Mouse (Mus musculus): ENCODE data around the gene Cd2bp2. TPM values are rescaled to one million over a fixed set of nuclear protein-coding genes. Genes with fewer than 3 reads are reported as not detected.

The Cd2bp2 gene
- polyA plus RNA-seq, 1 experiment: 68.8 TPM

DNA sequence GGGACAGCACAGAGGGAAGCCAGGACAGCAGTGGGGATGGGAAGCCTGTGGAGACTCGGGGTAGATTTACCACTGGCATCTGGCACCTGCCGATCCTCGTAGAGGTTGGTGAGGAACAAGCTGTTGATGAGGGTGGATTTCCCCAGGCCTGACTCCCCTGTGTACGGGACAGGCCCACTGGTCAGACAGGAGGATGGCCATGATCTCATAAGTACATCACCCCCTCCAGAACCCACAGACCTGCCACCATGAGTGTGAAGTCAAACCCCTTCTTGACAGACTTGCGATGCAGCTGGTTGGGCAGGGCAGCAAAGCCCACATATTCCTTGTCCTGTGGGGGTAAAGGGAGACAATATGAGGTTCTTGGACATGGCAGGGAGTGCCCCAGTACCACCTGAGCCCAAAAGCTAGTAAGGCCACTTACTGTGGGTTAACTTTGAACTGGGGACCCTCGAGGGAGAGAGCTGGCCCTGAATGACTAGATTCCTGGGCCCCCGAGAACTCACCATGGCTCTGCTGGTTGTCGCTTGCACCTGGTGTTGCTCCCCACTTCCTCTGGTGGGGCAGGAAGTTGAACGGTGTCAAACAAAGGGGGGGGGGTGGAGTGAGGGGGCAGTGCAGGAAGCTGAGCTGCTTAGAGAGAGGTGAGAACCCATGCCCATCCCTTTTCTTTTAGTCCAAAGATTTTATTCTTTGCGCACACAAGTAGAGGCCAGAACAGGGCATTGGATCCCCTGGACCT lies 22.2 kb upstream of the Cd2bp2 start:
- no peak for DNase-seq (ENCODE audit: low spot score)

DNA sequence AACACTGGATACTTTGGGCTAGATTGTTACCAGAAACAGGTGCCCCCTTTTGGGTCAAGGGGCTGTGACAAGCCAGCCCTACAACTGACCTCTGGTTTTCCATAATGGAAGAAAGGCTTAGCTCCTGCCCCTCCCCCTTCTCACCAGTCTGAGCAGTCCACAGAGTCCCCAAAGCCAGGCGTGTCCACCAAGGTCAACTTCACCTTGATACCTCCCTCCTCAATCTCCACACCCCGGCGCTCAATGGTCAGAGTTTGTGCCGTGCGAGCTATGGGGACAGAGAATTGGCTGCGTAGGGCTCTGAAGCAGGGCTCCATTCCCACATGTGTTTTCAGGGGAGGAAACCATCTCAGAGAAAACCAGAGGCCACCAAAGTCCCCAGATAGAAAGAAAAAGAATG lies 21.6 kb upstream of the Cd2bp2 start:
- DNase-seq (ENCODE audit: low spot score): no peak

DNA sequence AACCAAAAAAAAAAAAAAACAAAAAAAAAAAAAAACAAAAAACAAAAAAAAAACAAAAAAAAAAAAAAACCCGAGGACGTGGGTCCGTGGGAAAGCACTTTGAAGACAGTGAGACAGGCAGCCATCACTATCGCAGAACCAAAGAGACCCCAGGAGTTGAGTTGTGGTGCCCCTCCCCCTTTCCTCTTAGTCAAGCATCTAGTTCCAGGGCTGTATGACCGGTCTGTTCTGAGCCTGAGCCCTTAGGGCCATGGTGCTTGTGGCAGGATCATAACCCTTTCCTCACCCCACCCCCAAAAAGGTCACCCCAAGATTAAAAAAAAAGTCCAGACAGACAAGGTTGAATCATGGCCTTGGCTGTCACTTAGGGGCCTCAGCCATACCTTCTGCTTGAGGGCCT lies 20.5 kb upstream of the Cd2bp2 start:
- no peak for DNase-seq (ENCODE audit: low spot score)

DNA sequence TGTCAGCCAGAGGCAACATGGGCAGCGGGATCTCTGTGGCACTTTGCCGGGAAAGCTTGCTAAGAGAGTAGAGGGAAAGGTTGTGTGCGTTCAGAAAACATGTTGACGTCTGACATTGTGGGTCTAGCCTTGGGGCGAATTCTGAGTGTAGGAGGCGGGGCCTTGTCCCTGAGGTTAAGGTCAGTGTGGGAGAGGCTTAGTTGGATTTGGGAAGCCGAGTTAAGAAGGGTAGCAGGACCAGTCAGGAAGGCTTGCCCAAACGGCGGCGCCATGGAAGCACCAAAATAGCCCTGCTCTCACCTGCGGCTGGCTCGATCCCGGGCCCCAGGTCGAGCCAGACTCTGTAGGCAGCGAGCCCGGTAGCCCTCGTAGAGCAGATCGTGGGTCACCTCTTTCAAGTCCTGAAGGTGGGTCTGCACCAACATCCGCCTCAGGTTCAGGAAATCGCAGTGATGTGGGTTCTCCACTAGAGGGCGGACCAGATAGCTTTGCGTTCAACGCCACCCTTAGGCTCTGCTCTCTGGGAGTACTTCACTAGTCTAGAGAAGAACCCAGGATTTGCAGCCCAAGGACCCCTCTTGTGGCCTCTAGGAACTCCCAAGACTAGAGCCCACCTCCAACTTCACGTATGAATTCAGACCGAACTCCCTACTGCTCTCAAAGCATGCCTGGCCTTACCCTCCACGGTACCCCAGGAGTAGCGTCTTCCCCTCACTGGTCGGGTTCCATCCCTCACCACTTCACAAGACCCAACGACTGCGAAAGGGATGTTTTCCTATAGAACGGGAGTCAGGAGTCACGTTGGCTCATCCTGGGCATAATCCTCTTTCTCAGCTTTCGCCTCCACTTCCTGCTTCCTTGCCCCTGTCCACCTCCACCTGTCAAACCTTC lies 19.4 kb upstream of the Cd2bp2 start:
- no peak for DNase-seq (ENCODE audit: low spot score)

DNA sequence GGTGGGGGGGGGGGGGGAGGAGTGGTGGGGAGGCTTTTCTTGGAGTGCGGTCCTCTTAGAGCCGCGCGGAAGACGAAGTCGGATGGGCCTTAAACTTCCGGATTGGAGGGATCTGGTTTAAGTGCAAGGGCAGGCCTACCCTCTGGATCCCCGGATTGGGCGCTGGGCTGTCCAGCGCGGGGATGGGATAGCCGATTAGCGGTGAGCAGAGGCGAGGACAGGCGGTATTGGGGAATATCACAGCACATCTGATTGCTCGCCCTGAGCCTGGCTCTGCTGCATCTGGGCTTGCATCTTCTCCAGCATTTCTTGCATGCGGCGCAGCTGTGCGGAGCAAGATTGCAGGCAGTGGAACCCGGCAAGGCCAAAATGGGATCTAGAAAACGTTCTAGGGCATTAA lies 18.7 kb upstream of the Cd2bp2 start:
- DNase-seq (ENCODE audit: low spot score): no peak

DNA sequence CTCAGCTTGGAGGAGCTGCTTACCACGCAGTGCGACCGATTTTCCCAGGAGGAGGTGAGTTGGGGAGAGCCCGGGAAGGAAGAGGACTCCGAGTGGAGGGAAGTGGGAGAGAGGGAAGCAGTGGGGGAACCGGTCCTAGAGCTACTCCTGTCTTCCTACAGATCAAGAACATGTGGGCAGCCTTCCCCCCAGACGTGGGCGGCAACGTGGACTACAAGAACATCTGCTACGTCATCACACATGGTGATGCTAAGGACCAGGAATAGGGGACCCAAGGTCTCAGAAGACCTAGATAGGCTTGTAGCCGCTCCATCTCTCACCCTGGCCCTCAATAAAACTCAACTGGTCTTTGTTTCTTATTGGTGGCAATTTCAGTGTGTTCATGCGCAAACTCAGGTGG lies 18.1 kb upstream of the Cd2bp2 start:
- no peak for DNase-seq (ENCODE audit: low spot score)

DNA sequence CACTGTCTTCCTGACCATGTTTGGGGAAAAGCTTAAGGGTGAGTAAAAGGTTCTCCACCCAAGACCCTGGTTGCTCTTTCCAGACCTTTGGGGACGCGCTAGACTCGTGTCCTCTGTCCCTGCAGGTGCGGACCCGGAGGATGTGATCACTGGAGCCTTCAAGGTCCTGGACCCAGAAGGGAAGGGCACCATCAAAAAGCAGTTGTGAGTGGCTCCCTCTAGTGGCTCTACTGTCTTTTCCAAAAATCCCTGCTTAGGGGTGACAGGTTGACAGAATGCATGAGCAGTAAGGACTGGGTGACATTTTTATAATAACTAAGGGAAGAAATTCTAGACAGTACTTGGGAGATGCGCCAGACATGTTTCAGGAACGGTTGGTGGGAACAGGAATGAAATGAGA lies 17.6 kb upstream of the Cd2bp2 start:
- DNase-seq (ENCODE audit: low spot score): no peak

DNA sequence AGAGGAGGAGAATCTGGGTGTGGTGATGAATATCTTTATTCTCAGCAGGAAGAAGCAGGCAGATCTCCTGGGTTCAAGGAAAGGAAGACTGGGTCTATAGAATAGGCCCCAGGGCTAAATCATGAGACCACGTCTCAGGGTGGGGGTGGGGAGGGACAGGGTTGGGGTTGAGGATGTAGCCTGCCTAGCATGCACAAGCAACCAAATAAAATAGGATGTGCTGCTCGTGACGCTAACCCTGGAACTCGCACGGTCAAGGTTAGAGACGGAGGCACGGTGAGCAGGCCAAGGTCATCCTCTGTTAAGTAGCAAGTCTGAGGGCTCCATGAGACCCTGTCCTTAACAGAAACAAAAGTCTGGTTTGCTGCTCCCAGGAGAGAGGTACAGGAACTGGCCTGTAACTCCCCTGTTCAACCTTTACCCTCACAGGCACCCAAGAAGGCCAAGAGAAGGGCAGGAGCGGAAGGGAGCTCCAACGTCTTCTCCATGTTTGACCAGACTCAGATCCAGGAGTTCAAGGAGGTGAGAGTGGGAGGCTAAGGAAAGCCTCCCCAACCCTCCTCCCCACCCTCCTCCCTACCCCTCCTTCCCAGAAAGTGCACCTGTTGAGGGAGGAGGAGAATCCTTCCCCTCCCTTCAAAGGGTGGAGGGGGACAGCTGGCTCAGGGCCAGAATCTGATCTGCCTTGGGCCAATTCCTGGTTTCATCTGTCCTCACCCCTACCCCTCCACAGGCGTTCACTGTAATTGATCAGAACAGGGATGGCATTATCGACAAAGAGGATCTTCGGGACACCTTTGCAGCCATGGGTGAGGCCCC lies 16.8 kb upstream of the Cd2bp2 start:
- no peak for DNase-seq (ENCODE audit: low spot score)

DNA sequence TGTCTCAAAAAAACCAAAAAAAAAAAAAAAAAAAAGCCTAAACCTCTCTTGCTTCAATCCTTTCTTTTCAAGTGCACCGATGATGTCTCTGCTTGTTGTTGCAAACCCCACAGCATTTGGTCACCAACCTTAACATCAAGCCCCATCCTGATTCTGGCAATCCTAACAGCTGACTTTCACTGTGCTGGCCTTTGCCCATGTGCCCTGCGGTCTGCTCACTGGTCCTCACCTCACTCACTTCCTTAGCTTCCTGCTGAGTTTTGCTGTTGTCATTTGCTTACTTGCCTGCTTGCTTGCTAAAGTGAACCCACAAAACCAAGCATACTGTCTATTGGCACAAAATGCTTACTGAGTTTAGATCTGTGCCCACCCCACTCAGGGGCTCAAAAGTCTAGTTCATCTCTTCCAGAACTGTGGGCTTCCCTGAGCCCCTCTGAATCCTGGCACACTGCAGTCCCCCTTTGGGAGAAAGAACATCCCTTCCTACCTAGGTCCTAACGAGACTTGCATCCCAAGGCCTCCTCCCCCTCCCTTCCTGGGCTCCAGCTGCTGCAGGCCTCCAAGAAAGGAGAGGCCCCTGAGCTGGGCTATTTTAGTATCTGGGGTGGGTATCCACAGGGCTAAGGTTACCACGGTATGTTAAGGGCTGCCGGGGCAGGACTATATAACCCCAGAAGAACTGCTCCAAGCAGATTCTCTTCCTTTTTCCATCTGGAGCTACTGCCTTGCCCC lies 15.3 kb upstream of the Cd2bp2 start:
- DNase-seq (ENCODE audit: low spot score): no peak

DNA sequence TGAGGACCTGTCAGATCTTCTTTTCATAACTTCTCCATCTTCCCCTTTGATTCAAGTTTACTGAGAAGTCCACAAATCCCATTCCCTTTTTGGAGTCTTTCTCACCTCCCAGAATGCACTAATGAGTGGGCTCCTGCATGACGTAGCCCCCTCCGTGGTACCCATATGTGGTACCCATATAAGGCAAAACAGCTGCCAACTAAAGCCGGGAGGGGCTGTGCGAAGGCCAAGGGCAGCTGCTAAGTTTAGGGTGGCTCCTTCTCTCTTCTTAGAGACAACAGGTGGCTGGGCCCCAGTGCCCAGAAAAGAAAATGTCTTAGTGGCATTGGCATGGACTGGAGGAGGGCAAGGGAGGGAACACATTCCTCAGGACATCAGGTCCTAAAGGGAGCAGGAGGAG lies 14.4 kb upstream of the Cd2bp2 start:
- no peak for DNase-seq (ENCODE audit: low spot score)

DNA sequence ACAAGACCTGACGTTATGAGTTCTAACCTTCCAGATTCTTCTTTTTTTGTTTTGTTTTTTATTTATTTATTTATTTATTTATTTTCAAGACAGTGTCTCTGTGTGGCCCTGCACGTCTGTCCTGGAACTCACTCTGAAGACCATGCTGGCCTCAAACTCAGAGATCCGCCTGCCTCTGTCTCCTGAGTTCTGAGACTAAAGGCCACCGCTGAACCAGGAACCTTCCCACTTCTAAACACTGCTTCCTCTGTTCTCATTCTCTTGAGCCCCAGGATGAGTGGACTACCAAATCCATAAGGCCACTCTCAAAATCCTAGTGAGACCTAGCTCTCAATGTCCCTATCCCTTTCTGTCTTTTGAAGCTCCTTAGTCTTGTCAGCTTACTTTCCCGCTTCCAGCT lies 14.0 kb upstream of the Cd2bp2 start:
- DNase-seq (ENCODE audit: low spot score): no peak

DNA sequence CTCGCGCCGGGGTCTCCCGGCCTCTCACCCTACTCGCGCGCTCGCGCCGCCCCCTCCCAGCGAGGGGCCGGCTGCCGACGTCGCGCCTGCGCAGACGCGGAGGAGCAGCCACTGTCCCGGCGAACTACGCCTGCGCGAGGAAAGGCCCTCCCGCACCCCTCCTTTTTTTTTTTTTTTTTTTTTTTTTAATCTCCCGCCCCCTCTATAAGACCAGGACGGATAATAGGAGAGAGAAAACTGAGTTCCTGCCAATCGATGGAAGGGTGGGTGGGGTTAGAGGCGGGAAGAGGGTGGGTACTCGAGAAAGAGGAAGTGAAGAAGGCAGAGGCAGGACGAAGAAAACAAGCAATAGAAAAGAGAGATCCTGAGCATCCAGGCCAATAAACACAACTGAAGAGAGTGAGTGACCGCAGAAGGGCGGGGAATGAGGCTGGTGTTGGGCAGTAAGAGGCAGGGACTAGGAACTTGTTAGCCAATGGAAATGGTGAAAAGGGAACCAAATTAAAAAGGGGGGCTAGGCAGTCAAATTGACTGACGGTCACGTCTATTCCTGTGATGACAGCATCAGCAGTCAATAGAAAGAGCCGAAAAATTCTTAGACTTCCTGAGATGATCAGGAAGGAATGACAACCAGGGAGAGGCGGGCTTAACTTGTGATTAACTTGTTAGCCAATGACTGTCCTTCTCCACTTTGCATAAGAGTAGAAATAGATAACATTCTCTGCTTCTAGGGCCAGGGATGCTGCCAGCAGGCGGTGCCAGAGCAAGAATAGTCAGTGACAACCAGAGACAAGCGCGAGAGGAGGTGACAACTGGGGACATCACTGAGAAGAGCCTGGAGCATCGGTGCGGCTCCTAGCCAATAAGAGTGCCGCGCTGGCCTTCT lies 12.9 kb upstream of the Cd2bp2 start, which contains the start of gene Mylpf:
TSS of gene Mylpf (plus strand) at position 338 of the 886 bp plus-strand sequence.
- peak; percentile 88 for DNase-seq (ENCODE audit: low spot score)

DNA sequence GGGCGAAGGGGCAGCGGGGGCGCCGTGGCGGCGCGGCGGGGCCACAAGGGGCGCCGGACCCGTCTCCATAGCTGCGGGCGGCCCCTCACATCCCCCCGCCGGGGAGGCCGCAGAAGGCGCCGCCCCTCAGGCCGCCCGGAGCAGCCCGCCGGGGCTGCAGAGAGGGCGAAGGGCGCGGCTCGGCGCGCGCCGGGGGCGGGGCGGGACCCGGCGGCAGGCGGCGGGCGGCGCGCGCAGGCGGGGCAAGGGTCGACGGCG lies 12.4 kb upstream of the Cd2bp2 start, which contains the start of gene Tbc1d10b:
TSS of gene Tbc1d10b (minus strand) at position 174 of the 258 bp plus-strand sequence.
- DNase-seq (ENCODE audit: low spot score): no peak

DNA sequence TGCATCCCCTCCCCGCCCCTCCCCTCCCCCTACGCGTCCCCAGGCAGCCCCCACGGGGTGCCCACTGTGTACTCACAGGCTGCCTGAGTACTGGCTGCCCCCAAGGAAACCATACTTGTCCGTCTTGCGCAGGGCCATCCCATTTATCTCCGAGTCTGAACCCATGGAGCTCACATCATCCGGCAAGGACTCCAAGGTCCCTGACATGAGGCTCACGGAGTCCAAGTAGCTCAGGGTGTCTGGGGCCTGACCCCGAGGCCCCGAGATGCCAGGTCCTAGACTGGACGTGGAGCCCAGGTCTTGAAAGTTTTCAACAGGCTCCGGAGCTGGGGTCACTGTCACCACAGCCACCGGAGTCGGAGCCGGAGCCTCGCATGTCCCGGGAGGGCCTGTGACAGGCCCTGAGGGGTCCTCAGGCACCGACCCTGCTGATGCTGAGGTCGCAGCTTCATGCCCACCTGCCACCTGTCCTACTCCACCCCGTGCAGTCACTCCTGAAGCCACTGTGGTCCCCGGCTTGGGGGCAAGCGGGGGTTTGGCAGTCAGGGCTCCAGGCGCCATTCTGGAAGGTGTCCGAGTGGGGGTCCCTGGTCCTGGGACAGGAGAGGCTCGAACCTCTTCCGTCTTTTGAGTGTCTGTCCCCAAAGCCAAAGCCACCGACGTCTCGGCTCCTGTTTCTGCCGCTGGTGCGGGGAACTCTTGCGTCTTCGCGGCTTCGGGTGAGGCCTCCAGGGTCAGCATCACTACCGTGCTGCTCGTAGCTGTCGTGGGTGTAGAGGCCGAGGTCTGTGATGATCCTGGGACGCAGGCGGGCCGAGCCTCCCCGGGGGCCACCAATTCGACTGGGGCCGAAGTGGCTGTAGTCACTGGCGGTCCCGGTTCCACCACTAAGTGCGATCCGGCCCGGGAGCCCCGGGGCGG lies 11.8 kb upstream of the Cd2bp2 start:
- DNase-seq (ENCODE audit: low spot score): no peak

DNA sequence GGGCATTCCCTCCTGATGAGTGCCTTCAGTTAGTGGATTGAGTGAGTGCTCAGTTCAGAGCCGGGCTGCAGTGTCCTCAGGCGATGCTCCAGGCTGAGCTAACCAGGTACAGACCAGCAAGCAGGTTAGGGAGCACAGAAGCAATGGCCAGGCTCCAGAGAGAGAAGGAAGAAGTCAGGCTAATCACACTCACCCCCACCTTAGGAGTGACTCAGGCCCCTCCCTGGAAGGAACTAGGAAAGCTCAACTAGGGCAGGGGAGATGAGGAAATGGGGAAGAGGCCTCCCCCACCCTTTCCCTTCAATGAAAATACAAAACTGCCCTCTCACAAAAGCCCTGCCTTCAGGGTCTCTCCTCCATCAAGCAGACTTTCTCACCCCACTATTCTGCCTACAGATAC lies 10.8 kb upstream of the Cd2bp2 start:
- DNase-seq (ENCODE audit: low spot score): no peak

DNA sequence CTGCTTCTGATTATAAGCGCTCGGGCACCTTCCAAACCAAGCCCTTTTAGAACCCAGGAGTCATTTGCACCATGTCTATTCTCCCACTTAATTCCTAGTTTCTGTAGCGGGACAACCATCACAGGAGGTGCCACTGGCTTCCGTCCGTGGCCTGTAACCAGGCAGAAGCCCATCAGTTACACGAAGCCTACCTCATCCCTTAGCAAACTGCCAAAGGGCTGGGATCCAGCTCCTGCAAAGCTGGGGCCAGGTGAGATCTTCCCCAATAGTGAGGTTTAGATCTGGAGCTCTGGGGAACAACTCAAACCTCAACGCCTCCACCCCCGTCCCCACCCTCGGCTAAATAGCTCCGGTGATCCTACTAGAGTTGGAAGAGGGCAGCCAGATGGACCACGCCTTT lies 634 bp upstream of the Cd2bp2 start:
- DNase-seq (ENCODE audit: low spot score): no peak

DNA sequence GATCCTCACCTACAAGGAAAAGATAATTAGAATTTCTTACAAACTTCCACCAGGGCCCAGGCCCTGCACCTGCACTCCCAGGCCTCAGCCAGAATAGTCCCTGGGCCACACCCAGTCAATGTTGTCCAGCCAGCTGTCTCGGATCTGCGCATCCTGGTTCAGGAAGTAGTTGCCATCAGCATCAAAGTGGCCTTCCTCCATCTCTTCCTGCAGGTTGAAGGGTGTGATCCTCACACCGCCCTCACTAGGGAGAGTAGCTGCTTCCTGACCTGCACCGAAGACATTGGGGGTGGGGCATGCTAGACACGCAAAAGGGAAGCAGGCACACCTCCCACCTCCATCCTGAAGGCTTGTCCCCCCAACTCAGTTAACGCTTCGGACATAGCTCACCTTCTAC lies 1.2 kb downstream of the Cd2bp2 start:
- DNase-seq (ENCODE audit: low spot score): no peak

DNA sequence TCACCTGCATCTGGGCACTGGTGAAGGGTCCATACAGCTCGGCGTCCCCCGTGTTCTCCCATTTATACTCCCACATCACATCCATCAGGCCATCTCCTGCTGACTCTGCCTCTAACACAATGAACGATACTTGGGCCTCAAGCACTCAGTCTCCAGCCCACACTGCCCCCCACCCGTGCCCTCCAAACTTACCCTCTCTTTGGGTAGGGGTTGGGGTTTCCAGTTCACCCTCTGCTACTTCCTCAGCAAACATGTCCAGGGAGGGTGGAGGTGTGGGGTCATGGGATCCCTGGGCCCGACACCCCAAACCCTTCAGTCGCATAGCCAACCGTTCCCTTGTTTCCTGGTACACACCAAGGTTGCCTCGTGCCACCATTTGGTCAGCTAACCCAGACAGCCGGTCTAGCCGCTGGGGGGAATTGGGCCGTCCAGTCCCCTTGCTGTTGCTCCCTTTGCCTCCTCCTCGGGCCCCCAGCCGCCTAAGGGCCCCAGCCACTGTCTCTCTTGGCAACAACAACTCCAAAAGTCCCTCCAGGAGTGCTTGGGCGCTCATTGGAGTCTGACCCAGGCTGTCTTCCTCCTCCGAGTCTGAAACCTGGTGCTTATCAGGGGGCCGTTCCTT lies 1.7 kb downstream of the Cd2bp2 start:
- DNase-seq (ENCODE audit: low spot score): no peak

DNA sequence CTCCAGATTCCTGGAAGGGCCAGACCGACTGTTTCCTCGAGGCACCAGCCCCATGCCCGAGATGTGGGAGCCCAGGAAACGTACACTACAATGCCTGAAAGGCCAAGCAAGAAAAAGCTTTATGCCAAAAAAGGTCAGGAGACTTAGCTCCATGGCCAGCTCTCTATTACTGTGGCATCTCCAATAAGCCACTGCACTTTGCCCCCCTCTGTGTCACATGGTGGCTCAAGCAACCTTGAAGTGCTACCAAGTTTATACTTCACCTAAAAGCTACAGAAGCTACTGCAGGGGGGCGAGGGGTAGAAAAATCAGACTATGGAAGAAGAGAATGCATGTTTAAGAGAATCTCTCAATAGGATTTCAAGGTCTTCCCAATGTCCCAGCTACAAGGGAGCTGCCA lies 2.9 kb downstream of the Cd2bp2 start:
- no peak for DNase-seq (ENCODE audit: low spot score)
